Mouse (Mus musculus): ENCODE measurements around the gene Zscan26. TPM values are rescaled to one million over a fixed set of nuclear protein-coding genes. Genes with fewer than 3 reads are reported as not detected.

Gene Zscan26
- polyA plus RNA-seq, 3 experiments from 2014 or later, result 42.6 to 84.1 (median 72.6) TPM

Other genes with a start within 250 kb of the Zscan26 start
- not detected for gene Gpx5, start 161.0 kb downstream of the Zscan26 start, polyA plus RNA-seq (2017; shearing (Covaris generic))
- not detected for gene Gpx6, start 141.6 kb downstream of the Zscan26 start, polyA plus RNA-seq (2017; shearing (Covaris generic))
- not detected for gene Olfr1367, start 106.8 kb downstream of the Zscan26 start, polyA plus RNA-seq (2017; shearing (Covaris generic))
- gene Zscan12, start 90.9 kb downstream of the Zscan26 start, polyA plus RNA-seq (2017; shearing (Covaris generic)), result 1 to 10 TPM; 3.9 to 9.2 (median 8.1) TPM
- 10 to 100 TPM; 23.7 to 42.0 (median 33.0) TPM for gene Zkscan3, start 51.0 kb downstream of the Zscan26 start, polyA plus RNA-seq (2017; shearing (Covaris generic))
- gene Pgbd1, start 12.7 kb downstream of the Zscan26 start, polyA plus RNA-seq (2017; shearing (Covaris generic)), result 1 to 10 TPM in 2 of 3 experiments, under 1 TPM in 1; 0.68 to 1.7 (median 1.6) TPM
- under 1 TPM in 1 of 3 experiments, not detected in 2; 0.62 TPM for gene Nkapl, start 14.8 kb upstream of the Zscan26 start, polyA plus RNA-seq (2017; shearing (Covaris generic))
- not detected for gene Zkscan4, start 25.2 kb upstream of the Zscan26 start, polyA plus RNA-seq (2017; shearing (Covaris generic))
- gene Gm10065, start 25.7 kb upstream of the Zscan26 start, polyA plus RNA-seq (2017; shearing (Covaris generic)), result not detected
- under 1 TPM in 1 of 3 experiments, not detected in 2; 0.17 TPM for gene AK157302, start 41.5 kb upstream of the Zscan26 start, polyA plus RNA-seq (2017; shearing (Covaris generic))
- gene Gm11273, start 47.7 kb upstream of the Zscan26 start, polyA plus RNA-seq (2017; shearing (Covaris generic)), result 10 to 100 TPM in 2 of 3 experiments, 1 to 10 TPM in 1; 5.4 to 41.4 (median 31.6) TPM
- gene Zkscan8, start 77.4 kb upstream of the Zscan26 start, polyA plus RNA-seq (2017; shearing (Covaris generic)), result 1 to 10 TPM; 5.8 to 8.7 (median 5.9) TPM
- not detected for gene Olfr1366, start 89.1 kb upstream of the Zscan26 start, polyA plus RNA-seq (2017; shearing (Covaris generic))
- under 1 TPM in 2 of 3 experiments, not detected in 1; 0.11 to 0.19 TPM for gene Olfr1535, start 106.2 kb upstream of the Zscan26 start, polyA plus RNA-seq (2017; shearing (Covaris generic))
- gene Olfr1364, start 128.0 kb upstream of the Zscan26 start, polyA plus RNA-seq (2017; shearing (Covaris generic)), result not detected
- gene Olfr1362, start 160.3 kb upstream of the Zscan26 start, polyA plus RNA-seq (2017; shearing (Covaris generic)), result not detected
- gene Olfr11, start 188.8 kb upstream of the Zscan26 start, polyA plus RNA-seq (2017; shearing (Covaris generic)), result not detected
- not detected for gene Olfr1361, start 209.7 kb upstream of the Zscan26 start, polyA plus RNA-seq (2017; shearing (Covaris generic))
- gene Olfr1360, start 223.7 kb upstream of the Zscan26 start, polyA plus RNA-seq (2017; shearing (Covaris generic)), result not detected
- gene Olfr1359, start 244.4 kb upstream of the Zscan26 start, polyA plus RNA-seq (2017; shearing (Covaris generic)), result not detected